Mouse (Mus musculus) gastrocnemius, postnatal 14 days (tissue): ENCODE measurements around the gene Spocd1. TPM values are rescaled to one million over a fixed set of nuclear protein-coding genes. Genes with fewer than 3 reads are reported as not detected.
A peak's percentile ranks its signal among the peaks of the same experiment; 100 is the strongest.

ENCODE experiments used
- DNase-seq: peaks from one replicate; pipeline ENCODE4 v3.0.0; 2021; ENCODE audit warnings: mixed read lengths
- intact Hi-C: fragments of 180-260 bp; cut with DNase I; formaldehyde crosslinking; loops from one replicate; pipeline ENCODE4 v1.15.1; 2025; ENCODE audit warnings: low total_unique reads
- total RNA-seq, 2 experiments: library from RNA; stranded (reverse); gene quantifications; 2 replicates each; pipeline ENCODE4 v1.2.3; 2021

The Spocd1 gene
- total RNA-seq, 2 experiments from 2014 or later: not detected

GRCm38 (mm10) chr4:129916159-129916558 is 12.9 kb upstream of the Spocd1 start:
- intact Hi-C loops: no loop called here

GRCm38 (mm10) chr4:129917016-129917603 is 11.9 kb upstream of the Spocd1 start:
- DNase-seq: no peak
- intact Hi-C loops: no loop called here

More at GRCm38 (mm10) chr4:129916159-129916558, 12.9 kb upstream of the Spocd1 start:
- DNase-seq: no peak

GRCm38 (mm10) chr4:129918464-129918863 is 10.6 kb upstream of the Spocd1 start:
- no peak for DNase-seq
- intact Hi-C loops: no loop called here

GRCm38 (mm10) chr4:129918901-129919300 is 10.1 kb upstream of the Spocd1 start:
- DNase-seq: no peak
- intact Hi-C loops: no loop called here

GRCm38 (mm10) chr4:129920542-129921313 is 8.3 kb upstream of the Spocd1 start:
- intact Hi-C loops: no loop called here

GRCm38 (mm10) chr4:129921314-129921587 is 7.8 kb upstream of the Spocd1 start:
- intact Hi-C loops: no loop called here
- no peak for DNase-seq

More at GRCm38 (mm10) chr4:129920542-129921313, 8.3 kb upstream of the Spocd1 start:
- no peak for DNase-seq

- no peak for DNase-seq
- intact Hi-C loops: no loop called here
These were observed 4.9 kb upstream of the Spocd1 start for GRCm38 (mm10) chr4:129924143-129924542.

GRCm38 (mm10) chr4:129924694-129925093 is 4.4 kb upstream of the Spocd1 start:
- intact Hi-C loops: no loop called here
- DNase-seq: no peak

GRCm38 (mm10) chr4:129926544-129926943 is 2.5 kb upstream of the Spocd1 start:
- DNase-seq: peak; percentile 23
- intact Hi-C loops: no loop called here

GRCm38 (mm10) chr4:129927091-129927490 is 2.0 kb upstream of the Spocd1 start:
- intact Hi-C loops: no loop called here
- no peak for DNase-seq

GRCm38 (mm10) chr4:129928124-129928751 is 811 bp upstream of the Spocd1 start:
- intact Hi-C loops: loop anchor here (2.0 kb wide), 1 partner anchor 143 kb away; no protein-coding TSS in a partner anchor
- DNase-seq: peak; percentile 85

GRCm38 (mm10) chr4:129933696-129934095 is 4.6 kb downstream of the Spocd1 start:
- intact Hi-C loops: loop anchor here (10.0 kb wide), 1 partner anchor 229 kb away; no protein-coding TSS in a partner anchor
- DNase-seq: no peak

- intact Hi-C loops: loop anchor here (10.0 kb wide), 1 partner anchor 230 kb away; no protein-coding TSS in a partner anchor
These were observed 5.3 kb downstream of the Spocd1 start for GRCm38 (mm10) chr4:129934177-129934855.

GRCm38 (mm10) chr4:129951359-129951821 is 22.3 kb downstream of the Spocd1 start:
- intact Hi-C loops: loop anchor here (2.0 kb wide), 1 partner anchor 133 kb away; no protein-coding TSS in a partner anchor
- peak; percentile 52 for DNase-seq

More at GRCm38 (mm10) chr4:129934177-129934855, 5.3 kb downstream of the Spocd1 start:
- DNase-seq: no peak

- intact Hi-C loops: no loop called here
- DNase-seq: no peak
These were observed 23.3 kb downstream of the Spocd1 start for GRCm38 (mm10) chr4:129952241-129952810.

- intact Hi-C loops: no loop called here
- DNase-seq: no peak
These were observed 25.5 kb downstream of the Spocd1 start for GRCm38 (mm10) chr4:129954527-129954926.

- intact Hi-C loops: loop anchor here (10.0 kb wide), 1 partner anchor 224 kb away; no protein-coding TSS in a partner anchor
- DNase-seq: peak; percentile 56
These were observed 31.3 kb downstream of the Spocd1 start for GRCm38 (mm10) chr4:129960180-129960944.

GRCm38 (mm10) chr4:129965294-129965693 is 36.2 kb downstream of the Spocd1 start:
- intact Hi-C loops: loop anchor here (10.0 kb wide), 1 partner anchor 220 kb away; no protein-coding TSS in a partner anchor
- no peak for DNase-seq
